Mouse (Mus musculus) thymus, adult 2 months (tissue): ENCODE measurements around the gene Atf7ip.

Experiments used
- CTCF ChIP-seq: fragments of 200-500 bp; IDR thresholded peaks from 2 replicates; pipeline ENCODE4 v1.5.1; 2012; ENCODE audit warnings: mild to moderate bottlenecking, control low read depth, low read length, moderate library complexity, borderline replicate concordance; ENCODE audit not compliant: control insufficient read depth, poor library complexity, insufficient read depth; ENCODE audit errors: extremely low read depth
- POLR2A ChIP-seq: fragments of 200-500 bp; IDR thresholded peaks from 2 replicates; pipeline ENCODE4 v1.6.1; 2012; ENCODE audit warnings: mild to moderate bottlenecking, low read length, control low read depth, moderate library complexity; ENCODE audit not compliant: control insufficient read depth, poor library complexity, insufficient read depth; ENCODE audit errors: extremely low read depth

DNA sequence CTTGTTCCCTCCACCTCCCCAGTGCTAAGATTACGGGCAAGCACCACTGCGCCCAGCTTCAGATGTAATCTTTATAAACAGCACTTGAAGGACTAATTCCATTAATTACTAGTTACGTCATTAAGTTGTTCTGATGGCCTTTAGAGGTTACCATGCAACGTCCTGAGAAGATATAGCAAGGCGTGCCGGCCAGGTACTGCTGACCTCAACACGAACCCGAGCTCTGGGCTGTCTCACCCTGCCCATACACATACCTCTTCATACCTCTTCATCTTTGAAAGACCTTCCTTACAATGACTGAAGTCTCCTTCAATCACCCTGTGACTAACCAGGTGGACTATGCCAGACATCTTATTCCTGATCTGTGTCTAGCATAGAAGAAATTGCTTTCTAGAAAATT, 125.6 kb downstream of the Atf7ip start:
- TF ChIP-seq POLR2A, result no peak
- TF ChIP-seq CTCF, result no peak
